Mouse (Mus musculus): ENCODE results near the gene Gm43552.
A peak's percentile ranks its signal among the peaks of the same experiment; 100 is the strongest.
"Not testable (repeated sequence)": the region's sequence is repeated elsewhere in the genome, so short reads cannot be mapped to it uniquely, and the experiment has no call there.

Gm43552 gene

DNA sequence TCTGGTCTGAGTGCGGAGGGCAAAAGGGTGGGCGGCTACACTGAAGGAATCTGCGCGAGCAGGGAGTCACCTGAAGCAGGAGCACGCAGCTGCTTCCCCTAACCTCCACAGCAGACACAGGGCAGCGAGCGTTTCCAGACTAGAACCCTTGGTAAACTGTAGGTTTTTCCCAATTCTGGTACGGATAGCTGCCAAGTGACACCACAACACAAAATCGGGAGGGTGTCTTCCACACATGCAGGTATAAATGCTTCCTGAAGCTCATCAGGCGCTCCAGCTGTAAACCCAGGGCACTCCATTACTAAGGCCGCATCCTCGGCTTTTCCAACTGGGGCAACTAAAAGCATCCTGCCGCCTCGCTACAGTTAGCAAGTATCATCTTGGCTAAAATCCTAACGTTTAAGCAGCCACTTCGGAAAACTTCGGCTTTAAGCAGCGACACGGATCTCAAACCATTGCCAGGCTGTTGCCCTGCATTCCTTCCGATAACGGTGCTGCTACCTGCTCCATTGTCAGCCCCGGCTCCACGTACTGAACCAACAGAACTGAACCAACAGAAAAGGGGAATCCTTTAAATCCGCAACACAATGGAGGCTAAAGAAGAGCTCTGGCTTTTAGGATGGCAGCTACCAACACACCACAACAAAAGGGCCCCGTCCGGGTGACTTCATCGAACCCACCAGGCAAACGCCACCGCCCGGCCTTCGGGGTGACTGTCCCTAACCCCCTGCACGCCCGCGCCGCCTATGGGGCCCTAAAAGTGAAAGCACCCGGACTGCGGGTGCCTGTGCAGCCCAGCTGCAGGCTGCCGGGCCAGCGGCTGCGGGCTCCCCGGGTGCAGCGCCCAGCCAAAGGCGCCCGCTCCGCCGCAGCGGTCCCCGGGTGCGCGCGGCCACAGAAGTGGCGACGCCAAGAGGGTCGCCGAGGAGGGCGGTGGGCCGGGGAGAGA, 592 bp downstream of the Gm43552 start:
- peak; percentile 88 for DNase-seq (ENCODE audit: low read depth)

DNA sequence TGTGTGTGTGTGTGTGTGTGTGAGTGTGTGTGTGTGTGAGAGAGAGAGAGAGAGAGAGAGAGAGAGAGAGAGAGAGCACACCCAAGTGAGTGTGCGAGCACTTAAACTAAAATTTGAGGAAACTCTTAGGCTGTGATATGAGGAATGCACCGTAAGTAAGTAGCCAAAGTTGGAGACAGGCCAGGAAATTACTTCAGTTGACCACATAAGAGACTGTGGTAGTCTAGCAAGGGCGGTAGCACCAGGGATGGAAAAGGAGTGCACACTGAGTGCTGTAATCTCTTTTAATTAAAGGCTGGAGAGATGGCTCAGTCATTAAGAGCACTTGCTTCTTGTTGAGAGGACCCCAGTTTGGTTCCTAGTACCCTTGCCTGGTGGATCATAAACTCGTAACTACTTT, 2.8 kb downstream of the Gm43552 start:
- DNase-seq (ENCODE audit: low read depth) = no peak

- no peak for DNase-seq (ENCODE audit: low read depth)
Observed at GRCm38 (mm10) chr5:65488725-65489124, 3.9 kb downstream of the Gm43552 start.

- no peak for DNase-seq (ENCODE audit: low read depth)
Observed at GRCm38 (mm10) chr5:65487381-65487780, 5.3 kb downstream of the Gm43552 start.

- DNase-seq (ENCODE audit: low read depth) = no peak
Observed at GRCm38 (mm10) chr5:65486514-65486913, 6.1 kb downstream of the Gm43552 start.

DNA sequence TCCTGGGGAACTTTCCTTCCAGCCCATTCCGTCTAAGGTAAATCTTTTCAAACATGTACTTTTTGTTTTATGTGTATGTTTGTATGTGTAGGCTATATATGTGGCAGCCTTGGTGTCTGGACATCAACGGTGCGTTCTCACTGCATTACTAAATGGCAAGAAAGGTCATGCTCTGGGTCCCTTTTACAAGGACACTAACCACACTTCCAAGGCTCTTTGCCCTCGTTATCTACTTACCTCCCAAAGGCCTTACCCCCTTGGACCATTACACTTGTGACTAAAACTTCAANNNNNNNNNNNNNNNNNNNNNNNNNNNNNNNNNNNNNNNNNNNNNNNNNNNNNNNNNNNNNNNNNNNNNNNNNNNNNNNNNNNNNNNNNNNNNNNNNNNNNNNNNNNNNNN, 9.6 kb downstream of the Gm43552 start:
- no peak for DNase-seq (ENCODE audit: low read depth)

DNA sequence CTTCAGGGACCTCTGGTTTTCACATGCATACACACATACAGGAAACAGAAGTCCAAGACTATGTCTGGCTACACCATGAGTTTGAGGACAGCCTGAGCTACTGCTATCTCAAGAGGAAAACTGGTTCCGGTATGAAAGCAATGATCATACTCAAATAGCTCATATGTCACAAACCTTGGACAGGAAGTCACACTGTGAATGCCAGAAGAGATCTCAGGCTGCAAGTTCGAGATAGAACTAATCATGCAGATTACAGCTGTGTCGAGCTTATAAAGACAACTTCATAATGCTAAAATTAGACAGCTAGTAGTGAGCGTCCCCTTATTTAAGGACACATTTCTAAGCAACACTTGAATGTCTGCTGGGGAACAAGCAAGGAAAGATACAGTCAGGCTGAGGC, 12.1 kb downstream of the Gm43552 start:
- DNase-seq (ENCODE audit: low read depth) = no peak

DNA sequence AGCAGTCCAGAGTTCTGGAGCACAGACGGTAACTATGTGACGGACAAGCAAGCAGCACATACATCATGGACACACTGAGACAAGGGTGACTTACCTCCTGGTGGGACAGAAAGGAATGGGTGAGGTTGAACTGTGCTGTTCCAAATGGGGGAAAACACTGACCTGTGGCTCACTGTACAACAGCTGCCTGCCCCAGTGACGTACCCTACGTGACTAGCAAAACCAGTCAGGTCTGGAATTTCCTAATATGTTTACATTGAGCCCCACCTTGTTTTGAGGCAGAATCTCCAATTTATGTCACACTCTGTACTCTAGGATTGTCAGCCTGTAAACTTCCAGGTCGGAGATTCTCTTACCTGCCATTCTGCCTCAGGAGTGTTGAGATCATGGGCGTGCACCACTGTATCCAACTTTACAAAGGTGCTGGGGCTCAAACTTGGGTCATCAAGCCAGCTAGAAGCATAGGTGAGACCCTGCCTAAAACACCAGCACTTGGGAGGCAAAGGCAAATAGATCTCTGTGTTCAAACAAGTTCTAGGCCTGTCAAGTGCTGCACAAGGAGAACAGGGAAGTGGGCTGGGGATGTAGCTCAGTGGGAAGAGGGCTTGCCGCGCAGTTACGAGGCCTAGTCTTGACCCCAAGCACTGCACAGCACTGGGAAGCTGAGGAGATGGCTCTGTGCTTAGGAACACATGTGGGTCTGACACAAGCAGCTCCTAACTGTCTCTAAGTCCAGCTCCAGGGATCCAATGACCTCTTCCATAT, 12.8 kb downstream of the Gm43552 start:
- no peak for DNase-seq (ENCODE audit: low read depth)

- DNase-seq (ENCODE audit: low read depth) = peak; percentile 47
Observed at GRCm38 (mm10) chr5:65478224-65478623, 14.4 kb downstream of the Gm43552 start.

- DNase-seq (ENCODE audit: low read depth) = not testable (repeated sequence)
Observed at GRCm38 (mm10) chr5:65476739-65477138, 15.9 kb downstream of the Gm43552 start.

DNA sequence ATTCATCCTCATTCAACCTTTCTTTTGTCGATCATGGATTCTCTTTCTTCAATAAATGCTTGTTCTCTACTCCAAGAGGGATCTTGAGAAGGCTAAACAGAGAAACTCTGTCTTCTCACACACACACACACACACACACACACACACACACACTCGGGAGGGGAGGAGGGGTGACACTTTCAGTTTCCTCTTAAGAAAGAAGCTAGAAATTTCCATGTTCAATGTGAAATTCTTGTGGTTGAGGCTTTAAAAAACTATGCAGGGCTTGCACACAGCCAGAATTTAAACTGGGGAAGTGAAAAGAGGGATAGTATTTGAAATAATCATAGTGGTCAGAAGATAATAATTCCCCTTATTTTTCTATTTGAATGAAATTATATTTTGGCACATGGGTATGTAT, 16.8 kb downstream of the Gm43552 start:
- no peak for DNase-seq (ENCODE audit: low read depth)

DNA sequence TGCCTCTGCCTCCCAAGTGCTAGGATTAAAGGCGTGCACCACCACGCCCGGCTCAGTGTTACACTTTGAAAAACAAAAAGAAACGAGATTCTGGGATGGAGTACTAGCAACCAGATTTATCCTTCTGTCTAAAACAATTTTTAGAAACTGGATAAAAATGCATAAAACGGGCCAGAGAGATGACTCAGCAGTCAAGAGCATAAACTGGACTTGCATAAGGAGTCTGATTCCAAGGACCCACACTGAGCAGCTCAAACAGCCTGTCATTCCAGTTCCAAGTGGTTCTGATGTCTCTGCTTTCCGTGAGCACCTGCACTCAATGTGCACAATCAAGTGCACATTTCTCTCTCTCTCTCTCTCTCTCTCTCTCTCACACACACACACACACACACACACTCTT, 22.9 kb downstream of the Gm43552 start:
- no peak for DNase-seq (ENCODE audit: low read depth)

- no peak for DNase-seq (ENCODE audit: low read depth)
Observed at GRCm38 (mm10) chr5:65466911-65467310, 25.7 kb downstream of the Gm43552 start.

DNA sequence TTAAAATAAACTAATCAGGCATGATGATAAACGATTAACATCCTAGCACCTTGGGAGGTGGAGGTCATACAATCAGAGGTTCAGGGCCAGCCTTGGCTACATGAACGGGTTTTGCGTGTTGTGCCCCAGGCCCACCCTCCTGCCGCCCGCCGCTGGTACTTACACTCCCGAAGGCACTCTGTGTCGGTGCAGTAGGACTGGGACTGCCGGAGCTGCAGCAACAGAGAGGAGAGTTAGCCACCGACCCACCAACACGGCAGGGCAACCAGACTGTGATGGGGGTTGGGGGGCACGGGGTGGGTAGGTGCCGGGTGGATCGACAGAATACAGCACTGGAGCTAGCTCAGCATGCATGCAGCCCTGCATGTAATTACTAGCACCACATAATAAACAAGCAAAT, 32.3 kb downstream of the Gm43552 start:
- no peak for DNase-seq (ENCODE audit: low read depth)

DNA sequence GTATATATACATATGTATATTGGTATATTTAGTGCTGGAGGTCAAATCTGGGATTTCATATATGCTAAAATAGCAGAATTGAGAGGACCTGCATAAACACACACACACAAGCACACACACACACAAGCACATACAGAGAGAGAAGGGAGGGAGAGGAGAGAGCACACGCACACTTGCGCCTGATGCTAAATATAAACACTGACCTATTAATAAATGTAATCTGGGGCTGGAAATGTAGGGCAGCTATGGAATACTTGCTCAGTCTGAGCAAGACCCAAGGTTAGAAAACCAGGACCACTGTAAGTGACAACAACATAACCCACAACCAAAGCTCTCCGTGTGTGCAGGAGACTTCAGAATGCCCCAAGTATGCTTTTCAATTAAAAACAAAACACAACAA, 33.2 kb downstream of the Gm43552 start:
- DNase-seq (ENCODE audit: low read depth) = no peak

- no peak for DNase-seq (ENCODE audit: low read depth)
Observed at GRCm38 (mm10) chr5:65457846-65458245, 34.8 kb downstream of the Gm43552 start.

DNA sequence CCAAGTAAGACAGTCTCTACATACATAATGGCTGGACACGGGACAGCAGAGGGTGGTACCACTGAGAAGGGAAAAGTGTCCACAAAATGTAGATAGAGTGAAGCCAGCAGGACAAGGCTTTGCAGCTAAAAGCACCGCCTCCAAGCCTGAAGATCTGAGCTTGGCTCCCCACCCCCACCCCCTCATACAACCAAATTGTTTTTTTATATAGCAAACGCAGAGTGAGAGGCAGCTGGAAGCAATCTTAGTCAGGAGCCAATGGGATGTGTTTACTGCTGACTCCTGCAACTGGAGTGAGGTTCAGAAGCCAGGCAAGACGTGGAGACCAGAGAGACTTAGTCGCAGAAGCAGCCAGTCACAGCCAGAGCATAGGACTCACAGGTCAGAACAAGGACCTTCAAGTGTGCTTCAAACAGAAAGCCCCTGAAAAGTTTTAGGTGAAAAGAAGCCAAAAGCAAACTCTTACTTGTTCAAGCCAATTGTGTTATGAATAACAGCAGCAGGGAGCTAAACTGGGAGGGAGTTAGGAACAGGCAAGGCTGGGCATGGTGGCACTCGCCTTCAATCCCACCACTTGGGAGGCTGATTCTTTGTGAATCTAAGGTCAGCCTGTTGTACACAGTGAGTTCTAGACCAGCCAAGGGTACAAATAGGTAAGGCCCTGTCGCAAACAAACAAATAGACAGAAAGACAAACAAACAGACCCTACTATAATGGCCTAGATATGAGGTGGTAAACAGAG, 35.4 kb downstream of the Gm43552 start:
- no peak for DNase-seq (ENCODE audit: low read depth)

DNA sequence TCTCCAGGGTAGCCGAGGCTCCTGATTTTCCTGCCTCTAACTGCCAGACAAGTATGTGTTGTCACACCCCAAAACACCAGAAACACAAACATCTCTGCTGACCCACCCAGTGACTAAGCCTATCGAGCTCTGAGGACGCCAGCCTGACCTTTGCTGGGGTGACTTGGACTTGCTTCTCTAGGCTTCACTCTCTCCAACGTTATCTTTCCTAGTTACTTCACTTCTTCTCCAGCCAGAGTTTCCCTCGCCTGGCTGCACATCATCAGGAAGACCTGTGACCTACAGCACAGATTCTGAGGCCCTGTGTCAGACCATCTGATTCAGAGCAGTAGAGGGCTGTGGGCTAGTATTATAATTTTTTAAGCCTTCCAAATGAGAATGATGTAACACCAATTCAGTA, 37.9 kb downstream of the Gm43552 start:
- no peak for DNase-seq (ENCODE audit: low read depth)

DNA sequence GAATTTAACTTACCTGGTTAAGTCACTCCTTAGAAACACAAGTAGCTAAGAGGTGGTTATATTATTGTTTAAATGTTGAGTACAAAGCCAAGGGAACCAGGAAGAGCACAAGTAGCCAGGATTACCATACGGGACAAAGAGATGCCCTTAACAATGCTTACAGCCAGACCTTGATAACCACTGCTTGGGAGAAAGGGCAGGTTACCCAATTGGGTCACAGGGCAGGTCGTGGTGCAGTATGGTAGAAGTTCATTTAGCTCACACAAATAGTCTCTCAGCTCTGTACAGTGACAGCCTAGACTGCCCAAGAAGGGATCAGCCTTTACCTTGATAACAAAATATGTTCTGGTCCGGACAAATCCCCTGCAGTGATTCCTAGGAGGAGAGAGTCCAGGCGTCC, 43.7 kb downstream of the Gm43552 start:
- no peak for DNase-seq (ENCODE audit: low read depth)

DNA sequence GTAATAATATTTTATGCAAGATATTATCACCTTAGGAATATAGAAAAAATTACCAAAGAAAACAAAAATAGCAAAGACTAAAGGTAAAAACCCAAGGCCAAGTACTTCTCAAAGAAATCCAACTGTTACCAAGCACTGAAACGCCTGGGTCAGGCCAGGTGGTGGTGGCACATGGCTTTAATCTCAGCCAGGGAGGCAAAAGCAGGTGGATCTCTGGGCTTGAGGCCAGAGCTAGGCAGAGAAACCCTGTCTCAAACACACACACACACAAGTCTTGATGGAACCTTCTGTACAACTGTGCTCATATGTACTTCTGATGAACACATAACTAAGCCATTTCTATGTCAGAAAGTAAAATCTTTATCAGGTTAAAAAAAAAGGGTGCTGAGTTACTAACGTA, 44.8 kb downstream of the Gm43552 start:
- DNase-seq (ENCODE audit: low read depth) = no peak

DNA sequence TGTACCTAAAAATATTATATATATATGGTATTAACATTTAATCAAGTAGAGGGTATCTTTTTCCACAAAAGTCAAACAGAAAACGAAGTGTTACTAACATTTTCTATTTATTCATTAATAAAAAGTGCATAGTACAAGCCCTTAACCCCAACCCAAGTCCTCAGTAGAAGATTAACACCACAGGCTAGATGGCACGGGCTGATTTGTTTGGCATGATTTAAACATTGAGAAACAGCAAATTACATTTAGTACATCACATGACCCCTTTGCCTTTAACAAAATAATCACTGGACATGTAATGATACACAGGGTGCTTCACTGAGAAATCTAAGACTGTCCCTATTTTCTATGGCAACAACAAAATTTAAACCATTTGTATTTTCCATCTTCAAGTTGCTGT, 45.9 kb downstream of the Gm43552 start:
- no peak for DNase-seq (ENCODE audit: low read depth)

- DNase-seq (ENCODE audit: low read depth) = no peak
Observed at GRCm38 (mm10) chr5:65444981-65445380, 47.7 kb downstream of the Gm43552 start.

GRCm38 (mm10) chr5:65438041-65438440, 54.6 kb downstream of the Gm43552 start:
- no peak for DNase-seq (ENCODE audit: low read depth)

All from induced T-regulatory cell, adult 2 months (primary cell).